Mouse (Mus musculus): ENCODE results near the gene Pqlc3. TPM values are rescaled to one million over a fixed set of nuclear protein-coding genes. Genes with fewer than 3 reads are reported as not detected.

The Pqlc3 gene
- total and polyA plus RNA-seq, 3 experiments: 5.2 to 13.1 TPM; not detected in 1

DNA sequence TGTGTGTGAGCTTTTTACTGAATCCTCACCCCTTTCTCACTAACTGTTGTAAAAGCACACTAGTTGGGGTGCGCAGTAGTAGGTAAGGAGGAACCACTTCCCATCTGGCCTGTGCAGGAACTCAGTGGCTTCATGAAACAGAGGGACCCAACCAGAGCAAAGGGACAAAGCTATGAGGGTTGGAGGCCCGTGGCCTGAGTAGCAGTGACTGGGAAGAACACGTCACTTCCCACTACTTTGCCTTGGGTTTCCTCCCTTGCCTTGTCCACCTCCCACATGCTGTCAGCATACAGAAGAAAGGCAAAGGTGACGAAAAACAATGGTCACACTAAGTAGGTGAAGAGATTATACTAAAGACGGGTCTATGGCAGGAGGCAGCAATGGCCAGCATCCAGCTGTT, 3.9 kb downstream of the Pqlc3 start:
- H3K27me3 ChIP-seq (ENCODE audit: control insufficient read depth in 1 of 2, insufficient read depth in 2 of 2, low read length in 2 of 2): no peaks in the 10 kb centered on the region
- H3K27ac ChIP-seq (ENCODE audit: control insufficient read depth, low read depth, low read length): no peak overlapping the region
- no peaks in the 10 kb centered on the region for H3K9me3 ChIP-seq (replicated peaks; ENCODE audit: insufficient read depth, low read length)
- DNase-seq (ENCODE audit: low read depth, low spot score): no peak
- peaks cover 3 to 13% of the 10 kb centered on the region in 2 experiments; a peak in 3 of 4 replicates for H3K4me1 ChIP-seq (ENCODE audit: control insufficient read depth in 1 of 2, insufficient read depth in 2 of 2, low read length in 2 of 2)
- no peaks in the 10 kb centered on the region; the same call in 1 of the 2 replicates for H3K79me2 ChIP-seq (ENCODE audit: control insufficient read depth, insufficient read depth, low read length, poor library complexity)
- H3K36me3 ChIP-seq (ENCODE audit: control insufficient read depth in 1 of 2, insufficient read depth in 2 of 2, low read length in 2 of 2): no peaks in the 10 kb centered on the region; a peak in 2 of 4 replicates
- no peak overlapping the region for H3K4me3 ChIP-seq (ENCODE audit: control insufficient read depth in 1 of 2, insufficient read depth in 1 of 2, low read depth in 2 of 2, low read length in 2 of 2)
- H3K9ac ChIP-seq (ENCODE audit: control insufficient read depth, low read depth, low read length, poor library complexity, severe bottlenecking): no peak overlapping the region
- TF ChIP-seq ZC3H11A (IDR thresholded peaks at IDR 0.05; ENCODE audit: low read depth, low read length): no peak
- TF ChIP-seq KAT2A (conservative IDR thresholded peaks at IDR 0.05; ENCODE audit: low read depth, low read length): no peak
- no peak for TF ChIP-seq ZNF384 (IDR thresholded peaks at IDR 0.05; ENCODE audit: low read depth, low read length)
- no peak for TF ChIP-seq TBP (IDR thresholded peaks at IDR 0.05; ENCODE audit: low read depth, low read length)
- no peak for TF ChIP-seq CHD1 (IDR thresholded peaks at IDR 0.05; ENCODE audit: low read depth, low read length)
- no peak for TF ChIP-seq E2F4 (IDR thresholded peaks at IDR 0.05; ENCODE audit: borderline replicate concordance, low read depth, low read length)
- TF ChIP-seq EP300 (IDR thresholded peaks at IDR 0.05; ENCODE audit: low read depth in 1 of 2, low read length in 2 of 2): no peak
- TF ChIP-seq RCOR1 (IDR thresholded peaks at IDR 0.05; ENCODE audit: low read depth, low read length): no peak
- no peak for TF ChIP-seq SMC3 (IDR thresholded peaks at IDR 0.05; ENCODE audit: low read depth, low read length)
- no peak for TF ChIP-seq USF1 (IDR thresholded peaks at IDR 0.05; ENCODE audit: low read depth, low read length)
- TF ChIP-seq MEF2A (IDR thresholded peaks at IDR 0.05; ENCODE audit: extremely low read depth, insufficient replicate concordance, low read depth, low read length, poor library complexity, severe bottlenecking): no peak
- TF ChIP-seq RAD21 (IDR thresholded peaks at IDR 0.05; ENCODE audit: low read depth, low read length): no peak
- TF ChIP-seq TAL1 (IDR thresholded peaks at IDR 0.05; ENCODE audit: low read length): no peak
- TF ChIP-seq BHLHE40 (IDR thresholded peaks at IDR 0.05; ENCODE audit: borderline replicate concordance, low read depth, low read length): no peak

- H3K9ac ChIP-seq (ENCODE audit: control insufficient read depth, low read depth, low read length, poor library complexity, severe bottlenecking): no peak overlapping the region
- peaks cover 2 to 7% of the 10 kb centered on the region in 2 experiments; a peak in 3 of 4 replicates for H3K4me1 ChIP-seq (ENCODE audit: control insufficient read depth in 1 of 2, insufficient read depth in 2 of 2, low read length in 2 of 2)
- H3K27ac ChIP-seq (ENCODE audit: control insufficient read depth, low read depth, low read length): no peak overlapping the region
- H3K4me3 ChIP-seq (ENCODE audit: control insufficient read depth in 1 of 2, insufficient read depth in 1 of 2, low read depth in 2 of 2, low read length in 2 of 2): no peak overlapping the region
- H3K79me2 ChIP-seq (ENCODE audit: control insufficient read depth, insufficient read depth, low read length, poor library complexity): no peaks in the 10 kb centered on the region
- H3K27me3 ChIP-seq (ENCODE audit: control insufficient read depth in 1 of 2, insufficient read depth in 2 of 2, low read length in 2 of 2): no peaks in the 10 kb centered on the region
- TF ChIP-seq MXI1 (IDR thresholded peaks at IDR 0.05; ENCODE audit: low read depth, low read length): no peak
- no peak for TF ChIP-seq NRF1 (IDR thresholded peaks at IDR 0.05; ENCODE audit: insufficient read depth, low read depth, low read length, poor library complexity, severe bottlenecking)
- TF ChIP-seq SIN3A (IDR thresholded peaks at IDR 0.05; ENCODE audit: low read length): no peak
- no peak for TF ChIP-seq ETS1 (IDR thresholded peaks at IDR 0.05; ENCODE audit: low read depth, low read length)
- no peak for TF ChIP-seq SMC3 (IDR thresholded peaks at IDR 0.05; ENCODE audit: low read depth, low read length)
- TF ChIP-seq USF2 (IDR thresholded peaks at IDR 0.05; ENCODE audit: borderline replicate concordance in 1 of 2, insufficient read depth in 1 of 2, low read depth in 1 of 2, low read length in 2 of 2): no peak
- no peak for TF ChIP-seq TCF12 (IDR thresholded peaks at IDR 0.05; ENCODE audit: low read depth, low read length)
- no peak for TF ChIP-seq CTCF (IDR thresholded peaks at IDR 0.05 in 2 of 3, conservative IDR thresholded peaks at IDR 0.05 in 1 of 3; ENCODE audit: control insufficient read depth in 1 of 3, insufficient read depth in 1 of 3, low read depth in 2 of 3, low read length in 3 of 3, poor library complexity in 1 of 3, severe bottlenecking in 1 of 3)
- no peak for TF ChIP-seq ZC3H11A (IDR thresholded peaks at IDR 0.05; ENCODE audit: low read depth, low read length)
- TF ChIP-seq EP300 (IDR thresholded peaks at IDR 0.05; ENCODE audit: low read depth in 1 of 2, low read length in 2 of 2): no peak
- no peak for TF ChIP-seq ELF1 (IDR thresholded peaks at IDR 0.05; ENCODE audit: low read depth, low read length)
- no peak for TF ChIP-seq ZKSCAN1 (IDR thresholded peaks at IDR 0.05; ENCODE audit: low read depth, low read length)
- TF ChIP-seq MYB (IDR thresholded peaks at IDR 0.05; ENCODE audit: low read depth, low read length): no peak
- no peak for TF ChIP-seq POLR2A (IDR thresholded peaks at IDR 0.05; ENCODE audit: control insufficient read depth in 1 of 2, insufficient read depth in 1 of 2, low read depth in 1 of 2, low read length in 2 of 2, poor library complexity in 1 of 2)
- no peak for TF ChIP-seq BHLHE40 (IDR thresholded peaks at IDR 0.05; ENCODE audit: borderline replicate concordance, low read depth, low read length)
- TF ChIP-seq MYC (IDR thresholded peaks at IDR 0.05; ENCODE audit: low read depth, low read length): no peak
- no peak for TF ChIP-seq MAX (IDR thresholded peaks at IDR 0.05; ENCODE audit: low read length)
- no peak for TF ChIP-seq ZNF384 (IDR thresholded peaks at IDR 0.05; ENCODE audit: low read depth, low read length)
- no peaks in the 10 kb centered on the region; a peak in 2 of 4 replicates for H3K36me3 ChIP-seq (ENCODE audit: control insufficient read depth in 1 of 2, insufficient read depth in 2 of 2, low read length in 2 of 2)
- no peaks in the 10 kb centered on the region for H3K9me3 ChIP-seq (replicated peaks; ENCODE audit: insufficient read depth, low read length)
- DNase-seq (ENCODE audit: low read depth, low spot score): no peak
These were observed 5.9 kb downstream of the Pqlc3 start for GRCm38 (mm10) chr12:16994291-16994690.

Data from MEL (cell line).